ENCODE assay signal across 10 mouse cellular contexts in genomic region chr2:164126533-164126955, GRCm38 (mm10). TPM values are rescaled to one million over a fixed set of nuclear protein-coding genes. Genes with fewer than 3 reads are reported as not detected.
A peak's percentile ranks its signal among the peaks of the same experiment; 100 is the strongest.
DNase-seq lines count a peak whose midpoint lies in the region; TF ChIP-seq lines count a peak whose summit lies in the region.
"Had no signal": no experiment of that assay in that cellular context is flagged by ENCODE, and none has a peak within 500 bp of the region (broad histone marks: within the 10 kb centered on the region; RNA-seq: fewer than 3 reads in every experiment).

No protein-coding gene starts in this region.

- no peak overlapping the region for H3K4me3 ChIP-seq in gastrocnemius, adult 2 months
- H3K4me3 ChIP-seq: neural tube, embryonic 12.5 days had no signal

- DNase-seq in embryo, embryonic 11 days: peak; percentile 42
- no peak for DNase-seq in embryo, embryonic 9.5 days (ENCODE audit: extremely low spot score)
- peak; percentile 6 to 17 for DNase-seq in spleen, postnatal 36 days (ENCODE audit: low spot score in 2 of 2)
- DNase-seq in spleen, adult 12 weeks (ENCODE audit: low spot score): no peak
- peak; percentile 64 for DNase-seq in gastrocnemius, adult 2 months
- peak; percentile 70 to 90 for DNase-seq in left cerebral cortex, postnatal 25 days (ENCODE audit: low spot score in 2 of 2)
- peak; percentile 58 for DNase-seq in right cerebral cortex, postnatal 4 days
- DNase-seq in urinary bladder, adult 18-20 months (ENCODE audit: low spot score in 2 of 2): no peak

- TF ChIP-seq CTCF in gastrocnemius, adult 2 months (IDR thresholded peaks at IDR 0.05): peak; percentile 68

- H3K27ac ChIP-seq in gastrocnemius, adult 2 months: no peak overlapping the region
- H3K27ac ChIP-seq: neural tube, embryonic 12.5 days had no signal

- intact Hi-C loops in gastrocnemius, adult 2 months (cut with DNase I): no loop called here
- intact Hi-C loops in left cerebral cortex, postnatal 25 days (cut with DNase I): loop anchor here (5.0 kb wide), 1 partner anchor 226 kb away; no protein-coding TSS in a partner anchor

RNA-seq across cellular contexts. Expression of gene Kcns1, which starts 44.4 kb away (rescaled TPM):
- total RNA-seq in gastrocnemius, adult 2 months (2021): 1 to 10 TPM in 1 of 2 experiments, under 1 TPM in 1; 0.31 to 1.0 TPM
- total RNA-seq in left cerebral cortex, postnatal 25 days (2021): 10 to 100 TPM; 14.2 to 17.2 TPM
- total RNA-seq: G1E had no signal

RNA-seq across cellular contexts. Expression of gene Tomm34, which starts 55.6 kb away (rescaled TPM):
- total RNA-seq in gastrocnemius, adult 2 months (2021): 10 to 100 TPM; 12.5 to 16.3 TPM
- 10 to 100 TPM; 62.5 to 65.0 TPM for total RNA-seq in left cerebral cortex, postnatal 25 days (2021)

RNA-seq across cellular contexts. Expression of gene Wfdc5, which starts 56.0 kb away (rescaled TPM):
- not detected for total RNA-seq in gastrocnemius, adult 2 months (2021)
- total RNA-seq in left cerebral cortex, postnatal 25 days (2021): not detected

RNA-seq across cellular contexts. Expression of gene Stk4, which starts 56.4 kb away (rescaled TPM):
- total RNA-seq in gastrocnemius, adult 2 months (2021): 1 to 10 TPM; 6.8 to 8.7 TPM
- 10 to 100 TPM; 37.4 to 45.4 TPM for total RNA-seq in left cerebral cortex, postnatal 25 days (2021)

Comparison
In these comparisons a context has a peak if more than half of its experiments do, and no peak if none do; other contexts are left out.
1. DNase-seq: peak in embryo, embryonic 11 days (single experiment), spleen, postnatal 36 days (2 of 2), gastrocnemius, adult 2 months (single experiment), left cerebral cortex, postnatal 25 days (2 of 2) and right cerebral cortex, postnatal 4 days (single experiment); none in embryo, embryonic 9.5 days (single experiment), spleen, adult 12 weeks (single experiment) and urinary bladder, adult 18-20 months (0 of 2).
2. RNA of gene Kcns1, which starts 44.4 kb away (total RNA-seq): 14.2 to 17.2 TPM in left cerebral cortex, postnatal 25 days; 0.31 to 1.0 TPM in gastrocnemius, adult 2 months; every median in the first group is over 4 times any median in the second.